Mouse (Mus musculus) olfactory bulb, adult 2 months (tissue): ENCODE data around the gene Lbx1.

ENCODE experiments used
- CTCF ChIP-seq: fragments of 200-500 bp; IDR thresholded peaks from 2 replicates; pipeline ENCODE4 v1.5.1; 2012; ENCODE audit warnings: low read depth, mild to moderate bottlenecking, low read length, moderate library complexity; ENCODE audit not compliant: insufficient read depth
- POLR2A ChIP-seq: fragments of 200-500 bp; IDR thresholded peaks from 2 replicates; pipeline ENCODE4 v1.6.1; 2012; ENCODE audit warnings: mild to moderate bottlenecking, low read depth, low read length, moderate library complexity; ENCODE audit not compliant: insufficient read depth

DNA sequence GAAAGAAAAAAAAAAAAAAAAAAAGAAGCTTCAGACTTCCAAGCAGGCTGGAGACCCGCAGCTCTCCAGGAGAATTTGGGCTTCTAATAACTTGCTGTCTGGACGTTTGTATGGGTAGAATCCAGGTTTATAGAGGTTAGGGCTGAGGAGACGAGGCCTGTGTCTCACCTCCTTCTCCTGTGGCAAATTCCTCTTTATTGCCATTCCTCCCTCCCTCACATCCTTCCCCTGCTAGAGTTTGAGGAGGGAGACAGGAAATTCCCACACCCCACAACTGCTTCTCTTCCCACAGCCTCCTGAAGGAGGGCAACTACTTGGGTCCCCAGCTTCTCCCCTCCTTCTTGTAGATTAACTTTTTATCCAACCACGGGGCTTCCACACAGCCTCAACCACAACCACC lies 20.2 kb downstream of the Lbx1 start:
- TF ChIP-seq CTCF (no peak), POLR2A (no peak)
